Mouse (Mus musculus) megakaryocyte, embryonic 14.5 days (primary cell): ENCODE data around the gene Acss2.

Experiments used
- FLI1 ChIP-seq: IDR thresholded peaks from 2 replicates; pipeline ENCODE4 v1.6.1; 2012; ENCODE audit warnings: low read length, inconsistent platforms, mixed read lengths
- GATA1 ChIP-seq: IDR thresholded peaks from 3 replicates; pipeline ENCODE4 v1.6.1; 2012; ENCODE audit warnings: mixed read lengths, low read length, inconsistent platforms, borderline replicate concordance

DNA sequence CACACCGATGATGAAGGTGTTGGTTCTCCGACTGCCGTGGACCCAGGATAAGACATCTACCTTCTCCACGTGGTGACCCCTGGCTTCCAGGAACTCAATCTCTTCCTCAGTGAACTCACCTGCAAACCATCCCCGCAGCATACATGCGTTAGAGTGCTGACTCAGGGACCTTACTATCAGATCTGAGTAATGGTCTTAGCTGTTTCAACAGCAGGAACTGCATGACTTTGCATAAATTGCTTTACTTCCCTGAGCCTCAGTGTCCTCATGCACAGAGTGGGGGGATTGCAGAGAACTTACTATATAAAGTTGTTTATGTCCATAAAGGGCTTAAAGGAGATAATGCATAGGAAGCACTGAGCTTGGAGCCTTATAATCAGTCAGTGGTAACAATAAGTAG, 26.8 kb upstream of the Acss2 start:
- TF ChIP-seq FLI1 (no peak), GATA1 (no peak)
